Mouse (Mus musculus) kidney, postnatal 0 days (tissue): ENCODE data around the gene Ttll5. TPM values are rescaled to one million over a fixed set of nuclear protein-coding genes. Genes with fewer than 3 reads are reported as not detected.

ENCODE experiments used
- ATAC-seq: fragments of 200-750 bp; cut with Nextera tagmentation; replicated peaks from 2 replicates; pipeline ENCODE4 v1.8.0; 2017; ENCODE audit warnings: low read depth, moderate number of reproducible peaks, moderate TSS enrichment, moderate library complexity; ENCODE audit not compliant: low FRiP score
- DNase-seq: peaks from one replicate; pipeline ENCODE4 v3.0.0-alpha.2; 2016; ENCODE audit warnings: low spot score
- H3K27ac ChIP-seq: fragments of 300-500 bp; sonication (generic); 2 replicates; pipeline ENCODE4 v1.5.1; 2014; ENCODE audit warnings: mild to moderate bottlenecking
- H3K27me3 ChIP-seq: fragments of 300-500 bp; sonication (generic); 2 replicates; pipeline ENCODE4 v1.6.1; 2014; ENCODE audit warnings: low read length, mixed read lengths; ENCODE audit not compliant: insufficient read depth
- H3K36me3 ChIP-seq: fragments of 300-500 bp; sonication (generic); 2 replicates; pipeline ENCODE4 v1.6.1; 2014; ENCODE audit warnings: low read length, mixed read lengths; ENCODE audit not compliant: insufficient read depth
- H3K4me1 ChIP-seq: fragments of 300-500 bp; sonication (generic); replicated peaks from 2 replicates; pipeline ENCODE4 v1.6.1; 2014; ENCODE audit warnings: antibody characterized with exemption, low read length, mixed read lengths; ENCODE audit not compliant: insufficient read depth
- H3K4me2 ChIP-seq: fragments of 300-500 bp; sonication (generic); 2 replicates; pipeline ENCODE4 v1.6.1; 2014; ENCODE audit warnings: mild to moderate bottlenecking, low read length, moderate library complexity, mixed read lengths
- H3K4me3 ChIP-seq: fragments of 300-500 bp; sonication (generic); replicated peaks from 2 replicates; pipeline ENCODE4 v1.5.1; 2014; ENCODE audit warnings: low read depth, low read length
- H3K9ac ChIP-seq: fragments of 300-500 bp; sonication (generic); 2 replicates; pipeline ENCODE4 v1.6.1; 2014; ENCODE audit warnings: low read depth, low read length
- H3K9me3 ChIP-seq: fragments of 300-500 bp; sonication (generic); replicated peaks from 2 replicates; pipeline ENCODE4 v1.6.1; 2016; ENCODE audit warnings: low read length, inconsistent platforms, mixed read lengths
- CTCF ChIP-seq: IDR thresholded peaks from 2 replicates; pipeline ENCODE4 v1.5.1; 2016; ENCODE audit warnings: antibody characterized with exemption, low read depth, mild to moderate bottlenecking, moderate library complexity
- WGBS: fragments of 180-500 bp; shearing (Covaris S2); extraction: QIAGEN DNeasy Blood & Tissue Kit; methylation state at CpG from one replicate; pipeline ENCODE4 v1.1.7; 2014; 5-methylcytosine and 5-hydroxymethylcytosine counted together
- polyA plus RNA-seq: library from polyadenylated mRNA; unstranded; fragments of >200 nt; fragmentation: Nextera tagmentation; extraction: Ambion mirVana; gene quantifications from 2 replicates; pipeline ENCODE4 v1.2.1, GENCODE M21; 2015

The Ttll5 gene
- polyA plus RNA-seq, 1 experiment from 2014 or later, result 6.8 TPM

DNA sequence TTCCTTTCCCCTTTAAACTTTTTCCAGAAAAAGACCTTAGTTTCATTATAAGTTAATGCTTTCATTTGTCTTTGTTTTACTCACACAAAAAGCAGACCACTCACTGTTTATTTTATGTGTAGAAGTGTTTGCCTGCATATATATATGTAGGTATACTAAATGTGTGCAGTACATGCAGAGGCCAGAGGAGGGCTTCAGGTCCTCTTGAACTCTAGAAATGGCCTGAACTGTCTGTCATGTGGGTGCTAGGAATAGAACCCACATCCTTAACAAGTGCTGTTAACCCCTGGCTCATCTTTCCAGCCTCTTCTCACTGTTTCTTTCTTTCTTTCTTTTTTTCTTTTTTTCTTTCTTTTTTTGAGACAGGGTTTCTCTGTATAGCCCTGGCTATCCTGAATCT, 42.7 kb downstream of the Ttll5 start:
- Histone ChIP-seq H3K36me3 (no peaks in the 10 kb centered on the region), H3K27me3 (no peaks in the 10 kb centered on the region), H3K9me3 (no peaks in the 10 kb centered on the region), H3K4me2 (no peak overlapping the region), H3K4me3 (no peak overlapping the region), H3K4me1 (no peaks in the 10 kb centered on the region), H3K9ac (no peak overlapping the region), H3K27ac (no peak overlapping the region)
- ATAC-seq (no peak), DNase-seq (no peak)
- TF ChIP-seq CTCF, result peak; percentile 24; the same call in 1 of the 2 replicates

DNA sequence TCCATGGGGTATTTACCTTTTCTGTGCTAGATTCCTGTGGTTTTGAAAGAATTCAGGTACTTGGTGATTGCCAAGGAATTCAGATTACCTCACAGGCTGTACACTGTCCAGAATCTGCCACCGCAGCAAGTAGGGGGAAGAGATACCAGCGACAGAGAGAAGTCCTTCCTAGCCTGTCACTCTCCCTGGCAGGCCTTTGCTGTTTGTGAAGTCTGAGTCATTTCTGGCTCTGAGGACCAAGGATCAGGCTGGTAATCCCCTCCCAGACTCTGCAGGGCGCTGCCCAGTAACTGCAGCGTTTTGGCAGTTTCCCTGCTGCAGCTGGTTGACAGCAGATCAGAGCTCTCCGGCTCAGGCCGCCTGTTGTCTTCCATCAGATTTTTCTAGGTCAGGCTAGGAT, 45.0 kb downstream of the Ttll5 start:
- WGBS, result 65% methylated on average over 6 of the region's 6 CpGs
- Histone ChIP-seq H3K36me3 (no peaks in the 10 kb centered on the region), H3K4me2 (no peak overlapping the region)

DNA sequence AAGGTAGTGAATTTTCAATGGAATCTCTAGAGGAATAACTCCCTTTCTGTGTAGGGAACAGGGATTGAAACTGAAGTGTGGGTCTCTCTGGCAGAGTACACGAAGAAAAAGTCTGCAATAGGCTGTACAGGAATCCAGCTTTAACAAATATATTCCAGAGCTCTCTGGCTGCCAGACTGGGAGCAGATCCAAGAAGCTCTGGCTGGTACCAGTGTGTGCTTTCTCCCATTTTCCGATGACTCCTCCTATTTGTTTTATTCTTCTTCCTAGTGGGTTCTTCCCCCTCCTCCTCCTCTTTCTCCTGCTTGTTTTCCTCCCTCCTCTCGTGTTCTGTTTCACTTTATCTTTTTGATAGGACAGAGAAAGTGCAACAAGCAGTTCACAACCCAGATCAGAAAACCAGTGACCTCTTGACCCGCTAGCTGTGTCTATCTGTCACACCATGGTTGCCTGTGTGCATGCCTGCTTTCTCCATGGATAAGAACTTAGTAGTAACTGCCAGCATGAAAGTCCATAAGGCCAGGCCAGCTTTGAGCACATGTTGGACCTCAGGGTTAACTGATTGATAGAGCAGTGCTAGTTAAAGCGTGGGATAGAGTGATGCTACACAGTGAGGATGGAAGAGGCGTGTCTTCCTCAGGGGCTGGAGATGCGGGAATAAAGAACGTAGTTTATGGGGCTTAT, 55.3 kb downstream of the Ttll5 start:
- TF ChIP-seq CTCF, result no peak
- Histone ChIP-seq H3K9me3 (no peaks in the 10 kb centered on the region), H3K4me1 (no peaks in the 10 kb centered on the region), H3K4me2 (no peak overlapping the region), H3K27me3 (no peaks in the 10 kb centered on the region), H3K9ac (no peak overlapping the region), H3K36me3 (no peaks in the 10 kb centered on the region), H3K27ac (no peak overlapping the region), H3K4me3 (no peak overlapping the region)
- ATAC-seq (no peak), DNase-seq (no peak)
- WGBS, result 76% methylated on average over 8 of the region's 8 CpGs

More for the DNA sequence above, 45.0 kb downstream of the Ttll5 start:
- no peak overlapping the region for H3K9ac ChIP-seq
- H3K27ac ChIP-seq, result no peak overlapping the region
- no peak overlapping the region for H3K4me3 ChIP-seq
- TF ChIP-seq CTCF, result no peak
- peak; percentile 4 for DNase-seq
- ATAC-seq, result no peak
- H3K4me1 ChIP-seq, result no peaks in the 10 kb centered on the region
- H3K9me3 ChIP-seq, result no peaks in the 10 kb centered on the region
- H3K27me3 ChIP-seq, result no peaks in the 10 kb centered on the region

DNA sequence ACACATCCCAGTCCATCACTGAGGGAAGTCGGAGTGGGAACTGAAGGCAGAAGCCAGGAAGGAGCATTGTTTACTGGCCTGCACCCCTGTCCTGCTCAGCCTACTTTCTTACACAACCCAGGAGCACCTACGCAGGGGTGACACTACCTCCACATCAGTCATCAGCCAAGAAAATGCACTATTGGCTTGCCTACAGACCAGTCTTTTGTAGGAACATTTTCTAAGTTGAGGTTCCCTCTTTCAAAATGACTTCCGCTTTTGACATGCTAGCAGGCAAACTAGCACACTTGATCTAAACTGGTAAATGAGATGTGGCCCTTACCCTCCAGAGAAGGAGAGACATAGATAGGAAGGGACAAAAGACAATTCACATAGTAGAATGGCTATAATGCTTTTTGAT, 60.6 kb downstream of the Ttll5 start:
- Histone ChIP-seq H3K9me3 (no peaks in the 10 kb centered on the region), H3K27ac (no peak overlapping the region), H3K36me3 (no peaks in the 10 kb centered on the region), H3K9ac (no peak overlapping the region), H3K4me2 (no peak overlapping the region), H3K4me1 (no peaks in the 10 kb centered on the region), H3K27me3 (no peaks in the 10 kb centered on the region), H3K4me3 (no peak overlapping the region)
- DNase-seq, result no peak
- TF ChIP-seq CTCF, result no peak
- 98% methylated on average over 3 of the region's 3 CpGs for WGBS
- ATAC-seq, result no peak

DNA sequence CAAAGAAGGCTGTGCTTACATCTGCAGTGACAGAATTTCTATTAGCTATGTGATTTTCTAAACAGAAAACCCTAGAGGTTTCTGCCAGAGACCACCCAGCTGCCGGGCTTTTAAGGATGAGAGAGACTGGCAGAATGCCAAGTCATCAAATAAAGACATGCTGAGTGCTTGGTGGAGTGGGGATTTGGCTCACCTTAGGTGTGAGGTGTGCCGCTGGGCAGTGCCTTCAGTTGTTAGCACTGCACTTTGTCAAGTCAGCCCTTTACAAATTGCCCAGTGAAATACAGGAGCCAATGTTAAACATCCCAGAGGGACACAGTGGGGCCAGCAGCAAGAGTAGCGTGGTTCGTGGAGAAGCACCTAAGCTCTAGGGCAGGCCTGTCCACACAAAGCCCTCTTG, 65.6 kb downstream of the Ttll5 start:
- no peak for ATAC-seq
- no peak overlapping the region for H3K9ac ChIP-seq
- no peak for DNase-seq
- H3K27me3 ChIP-seq, result no peaks in the 10 kb centered on the region
- H3K4me2 ChIP-seq, result no peak overlapping the region
- H3K4me3 ChIP-seq, result no peak overlapping the region
- H3K9me3 ChIP-seq, result no peaks in the 10 kb centered on the region
- H3K36me3 ChIP-seq, result 0 out of 2 replicates have a peak, but pooled peaks cover 6% of the 10 kb centered on the region
- TF ChIP-seq CTCF, result no peak
- no peaks in the 10 kb centered on the region for H3K4me1 ChIP-seq
- H3K27ac ChIP-seq, result no peak overlapping the region
- 61% methylated on average over 4 of the region's 4 CpGs for WGBS

DNA sequence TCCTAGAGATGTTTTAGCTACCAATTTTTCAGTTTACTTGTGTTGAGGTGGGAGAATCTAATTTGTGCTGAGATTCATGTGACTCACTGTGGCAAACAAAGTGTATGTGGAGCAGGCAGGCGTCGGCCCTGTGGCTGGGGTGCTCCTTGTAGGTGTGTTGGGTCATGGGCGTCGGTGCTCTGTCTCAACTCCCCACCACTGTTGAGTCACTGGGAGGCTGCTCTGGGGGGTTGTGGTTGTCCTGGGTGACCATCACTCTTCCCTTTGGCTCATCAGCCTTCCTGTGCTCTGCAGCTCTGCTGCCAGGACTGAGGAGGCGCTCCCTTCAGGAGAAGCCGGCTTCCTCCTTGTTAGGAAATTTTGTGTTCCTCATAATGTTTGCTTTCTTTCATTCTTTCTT, 79.5 kb downstream of the Ttll5 start:
- no peak overlapping the region for H3K4me3 ChIP-seq
- no peak overlapping the region for H3K27ac ChIP-seq
- H3K9ac ChIP-seq, result no peak overlapping the region
- no peaks in the 10 kb centered on the region for H3K9me3 ChIP-seq
- no peak for TF ChIP-seq CTCF
- no peak overlapping the region for H3K4me2 ChIP-seq
- WGBS, result 87% methylated on average over 6 of the region's 6 CpGs
- H3K4me1 ChIP-seq, result no peaks in the 10 kb centered on the region
- H3K27me3 ChIP-seq, result no peaks in the 10 kb centered on the region
- ATAC-seq (no peak), DNase-seq (no peak)
- no peaks in the 10 kb centered on the region for H3K36me3 ChIP-seq

DNA sequence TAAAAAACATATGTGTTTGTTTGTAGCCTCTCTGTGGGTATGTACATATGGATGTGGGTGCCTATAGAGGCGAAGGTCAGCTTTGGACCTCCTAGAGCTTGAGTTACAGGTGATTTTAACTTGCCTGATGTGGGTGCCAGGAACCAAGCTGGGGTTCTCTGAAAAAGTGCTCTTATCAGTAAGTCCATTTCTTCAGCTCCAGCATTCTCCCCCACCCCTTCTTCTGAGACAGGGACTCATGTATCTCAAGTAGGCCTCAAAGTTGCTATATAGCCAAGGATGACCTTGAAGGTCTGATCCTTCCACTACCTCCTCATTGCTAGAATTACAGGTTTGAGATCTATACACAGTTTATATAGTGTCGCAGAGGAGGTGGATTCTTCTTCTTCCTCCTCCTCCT, 81.2 kb downstream of the Ttll5 start:
- Histone ChIP-seq H3K9ac (no peak overlapping the region), H3K27ac (no peak overlapping the region), H3K4me1 (no peaks in the 10 kb centered on the region), H3K4me3 (no peak overlapping the region), H3K9me3 (no peaks in the 10 kb centered on the region), H3K27me3 (no peaks in the 10 kb centered on the region), H3K36me3 (no peaks in the 10 kb centered on the region), H3K4me2 (no peak overlapping the region)
- no peak for TF ChIP-seq CTCF
- no peak for ATAC-seq
- WGBS, result 94% methylated on average over 2 of the region's 2 CpGs
- DNase-seq, result no peak
